Mouse (Mus musculus): ENCODE data around the gene Hoxd8. TPM values are rescaled to one million over a fixed set of nuclear protein-coding genes. Genes with fewer than 3 reads are reported as not detected.

Hoxd8 gene
- total and polyA plus RNA-seq, 3 experiments: 19.7 to 34.7 (median 27.9) TPM

DNA sequence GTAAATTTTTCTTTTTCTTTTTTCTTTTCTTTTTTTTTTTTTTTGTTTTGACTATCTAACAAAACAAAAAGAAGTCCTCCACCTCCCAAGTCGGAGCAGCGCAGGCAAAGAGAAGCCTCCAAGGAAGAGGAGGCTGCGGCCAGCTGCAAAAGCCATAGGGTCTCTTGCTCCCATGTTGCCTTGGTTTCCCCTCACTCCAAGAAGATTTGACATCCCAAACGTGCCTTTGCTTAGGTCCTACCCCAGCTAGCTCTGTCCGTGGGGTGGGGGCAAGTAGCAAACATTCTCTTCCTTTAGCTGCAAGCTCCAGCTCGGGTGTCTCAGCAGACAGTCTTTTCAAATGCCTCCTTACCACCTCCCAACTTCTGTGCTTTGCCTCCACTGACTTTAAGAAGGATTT, 29.4 kb downstream of the Hoxd8 start:
- DNase-seq: no peak

GRCm38 (mm10) chr2:74734451-74734850, 30.0 kb downstream of the Hoxd8 start:
- DNase-seq: no peak

DNA sequence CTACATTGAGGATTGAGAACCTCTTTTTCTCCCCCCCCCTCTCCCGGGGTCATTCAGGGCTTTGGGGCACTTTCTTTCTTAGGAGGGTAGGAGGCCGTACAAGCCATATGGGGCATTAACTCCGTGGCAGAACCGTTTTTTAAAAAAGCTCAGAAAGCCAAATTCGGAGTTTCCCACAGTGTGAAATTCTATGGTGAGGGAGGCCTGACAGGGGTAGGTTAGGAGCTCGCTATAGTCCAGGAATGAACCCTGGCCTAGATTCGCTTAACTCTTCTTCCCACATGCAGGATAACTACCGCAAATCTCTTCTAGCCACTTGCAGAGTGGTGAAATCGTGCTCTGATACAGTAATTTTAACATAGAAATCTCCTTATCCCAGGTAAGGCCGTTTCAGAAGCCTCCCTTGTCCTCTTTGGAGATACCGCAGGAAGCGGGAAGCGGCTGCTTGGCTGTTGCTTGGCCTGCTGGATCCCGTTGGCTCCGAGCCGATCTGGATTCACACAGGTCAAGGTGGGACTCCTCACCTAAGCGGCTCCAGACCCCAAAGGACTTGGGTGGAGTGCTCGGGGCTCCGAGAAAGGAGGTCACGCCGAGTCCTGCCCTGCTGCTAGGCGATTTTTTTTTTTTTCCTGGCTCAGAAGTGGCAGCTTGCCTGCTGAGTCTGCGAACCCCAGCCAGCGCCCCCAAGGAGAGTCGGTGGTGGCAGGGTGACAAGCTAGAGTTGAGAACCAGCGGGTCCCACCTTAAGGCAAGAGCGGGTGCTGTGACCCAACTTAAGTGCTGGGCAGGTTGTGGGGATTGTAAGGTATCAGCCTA, 30.8 kb downstream of the Hoxd8 start:
- no peak for DNase-seq

DNA sequence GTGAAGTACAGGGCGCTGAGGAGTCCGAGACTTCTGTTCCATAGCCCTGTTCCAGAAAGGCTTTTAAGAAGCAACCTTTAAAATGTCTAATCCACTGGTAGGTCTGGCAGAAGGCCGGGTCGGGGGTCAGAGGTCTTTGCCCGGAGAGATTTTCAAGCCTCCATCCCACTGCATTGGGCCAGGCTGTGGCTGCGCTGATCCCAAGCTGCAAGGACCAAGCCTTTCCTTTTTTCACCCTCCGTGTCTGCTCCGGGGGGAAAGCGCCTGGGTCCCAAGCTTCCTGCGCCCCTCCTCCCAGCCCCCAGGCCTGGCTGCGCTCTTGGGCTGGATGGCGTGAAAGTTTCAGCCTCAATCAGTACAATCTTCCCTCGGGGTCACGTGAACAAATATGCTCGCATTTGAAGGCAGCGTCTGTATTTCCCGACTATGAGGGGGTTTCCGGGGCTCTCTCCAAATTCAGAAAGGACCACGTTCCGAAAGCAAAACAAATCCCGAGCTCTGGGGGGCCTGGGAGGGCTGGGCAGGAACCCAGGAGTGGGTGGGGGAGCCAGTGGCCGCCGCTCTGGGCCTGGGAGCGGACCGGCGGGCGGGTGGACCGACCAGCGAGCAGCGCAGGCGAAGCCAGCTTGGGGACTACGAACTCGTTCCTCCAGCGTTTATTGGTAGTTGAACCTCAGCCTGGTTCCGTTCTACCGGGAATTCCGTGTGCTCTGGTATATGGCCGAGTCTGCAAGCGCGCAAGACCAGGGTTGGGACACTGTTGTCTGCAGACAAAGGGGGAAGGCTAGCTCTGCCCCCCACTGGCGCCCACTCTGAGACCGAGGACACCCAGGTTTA, 31.7 kb downstream of the Hoxd8 start:
- DNase-seq: no peak

DNA sequence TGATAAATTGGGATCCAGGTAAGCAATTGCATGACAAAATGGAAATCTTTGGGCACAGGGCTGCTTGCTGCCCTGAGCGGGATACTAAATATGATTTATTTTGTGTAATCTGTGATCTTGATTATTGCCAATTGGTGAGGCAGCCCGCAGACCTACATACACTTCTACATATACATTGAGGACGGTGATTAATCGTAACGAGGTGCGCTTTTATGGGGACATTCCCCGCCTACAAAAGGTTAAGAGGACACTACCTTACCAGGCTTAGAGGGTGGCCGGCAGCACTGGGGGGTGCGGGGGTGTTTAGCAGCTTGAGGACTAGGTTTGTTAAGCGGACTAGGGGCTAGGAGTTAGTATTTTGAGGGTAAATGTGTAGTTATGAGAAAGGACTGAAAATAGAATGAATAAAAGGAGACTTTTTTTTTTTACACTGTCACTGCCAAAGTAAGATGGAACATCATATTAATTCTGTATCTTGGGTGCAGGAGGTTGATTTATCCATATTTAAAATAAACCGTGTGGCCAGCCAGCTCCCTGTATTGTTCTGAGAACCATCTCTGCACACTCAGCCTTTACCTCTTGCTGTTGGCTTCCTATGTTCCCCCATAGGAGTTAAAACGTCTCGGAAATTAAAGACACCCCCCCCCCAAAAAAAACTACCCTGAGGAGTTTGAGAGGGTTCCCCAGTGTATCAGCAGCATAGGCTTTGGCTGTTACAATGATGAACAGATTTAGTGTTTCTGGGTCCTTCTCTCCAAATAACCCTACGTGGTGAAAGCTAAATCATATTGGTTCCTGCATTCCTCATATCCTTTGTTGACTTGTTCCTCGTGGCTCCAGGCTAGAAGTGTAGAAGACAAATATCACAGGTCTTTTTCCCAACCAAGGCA, 32.5 kb downstream of the Hoxd8 start:
- no peak for DNase-seq

DNA sequence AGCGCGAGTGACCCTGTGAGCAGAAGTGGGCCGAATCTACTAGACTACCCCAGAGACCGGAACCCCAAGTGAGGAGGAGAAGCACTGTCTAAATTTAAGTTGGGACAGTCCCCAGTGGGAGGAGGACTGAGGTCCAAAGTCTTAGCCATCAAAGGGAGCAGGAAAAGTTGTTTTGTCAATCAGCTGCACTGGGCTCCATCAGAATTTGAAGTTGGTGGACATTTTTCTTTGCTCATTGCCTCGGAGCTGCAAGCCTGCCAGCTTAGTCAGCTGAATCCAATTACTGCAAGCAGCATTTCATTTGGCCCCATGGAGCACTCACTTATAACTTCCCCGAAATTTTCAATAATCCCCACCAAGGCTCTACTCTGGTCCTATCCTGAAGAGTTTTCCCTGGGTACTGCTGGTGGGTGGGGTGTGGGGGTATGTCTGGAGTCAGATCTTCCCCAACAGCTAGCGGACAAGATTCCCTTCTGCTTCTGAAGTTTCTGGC, 33.2 kb downstream of the Hoxd8 start:
- DNase-seq: no peak

DNA sequence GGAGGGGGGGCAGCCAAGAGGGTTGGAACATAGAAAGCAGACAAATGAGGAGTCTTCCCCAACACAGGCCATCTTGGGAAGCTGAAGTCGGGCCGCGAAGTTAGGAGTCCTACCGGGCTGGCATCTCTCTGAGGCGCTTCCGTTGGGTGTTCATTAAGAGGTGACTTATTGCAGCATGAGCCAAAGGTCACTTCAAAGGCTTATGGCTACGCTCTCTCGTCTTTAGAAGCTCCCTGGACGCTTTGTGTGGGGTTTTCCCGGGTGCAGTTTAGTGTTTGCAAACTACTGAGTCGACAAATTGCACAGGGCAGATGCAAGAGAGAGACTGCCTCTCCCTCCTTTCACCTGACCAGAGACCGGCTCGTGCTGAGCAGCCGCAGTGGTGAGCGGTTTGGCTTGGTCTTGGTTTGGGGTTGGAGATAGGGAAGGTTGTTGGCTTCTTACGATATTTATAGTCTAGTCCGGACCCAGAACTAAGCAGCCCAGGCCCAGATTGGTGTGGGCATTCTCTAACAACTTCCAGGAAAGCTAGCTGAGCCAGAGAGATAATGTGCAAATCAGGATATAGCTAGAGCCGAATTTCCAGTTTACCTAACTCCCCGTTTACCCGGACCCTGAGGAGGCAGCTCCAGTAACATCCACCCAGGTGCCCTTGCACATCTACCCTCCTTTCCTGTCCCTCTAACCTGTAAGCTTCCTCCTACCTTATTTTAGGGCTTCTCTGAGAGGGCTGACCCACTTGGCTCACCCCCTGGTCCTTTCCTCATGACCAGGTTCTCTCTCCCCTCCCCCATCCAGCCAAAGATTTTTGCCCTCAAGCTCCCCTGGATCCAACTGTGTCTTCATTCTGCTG, 34.4 kb downstream of the Hoxd8 start:
- no peak for DNase-seq

DNA sequence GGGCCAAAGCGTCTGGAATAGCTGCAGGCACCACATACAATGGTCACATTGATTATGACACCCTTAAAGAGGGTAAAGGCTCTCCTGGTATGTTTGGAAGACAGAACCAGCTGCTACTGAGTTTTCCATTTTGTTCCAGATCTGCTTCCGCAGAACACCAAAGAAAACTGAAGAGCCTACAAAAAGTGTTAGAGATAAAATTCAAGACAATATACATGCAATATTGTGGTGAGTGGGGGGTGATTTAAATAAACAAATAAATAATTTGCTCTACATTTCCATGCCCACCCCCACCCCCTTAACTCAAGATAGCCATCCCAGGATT, 35.0 kb downstream of the Hoxd8 start:
- no peak for DNase-seq

GRCm38 (mm10) chr2:74739869-74740268, 35.5 kb downstream of the Hoxd8 start:
- no peak for DNase-seq

DNA sequence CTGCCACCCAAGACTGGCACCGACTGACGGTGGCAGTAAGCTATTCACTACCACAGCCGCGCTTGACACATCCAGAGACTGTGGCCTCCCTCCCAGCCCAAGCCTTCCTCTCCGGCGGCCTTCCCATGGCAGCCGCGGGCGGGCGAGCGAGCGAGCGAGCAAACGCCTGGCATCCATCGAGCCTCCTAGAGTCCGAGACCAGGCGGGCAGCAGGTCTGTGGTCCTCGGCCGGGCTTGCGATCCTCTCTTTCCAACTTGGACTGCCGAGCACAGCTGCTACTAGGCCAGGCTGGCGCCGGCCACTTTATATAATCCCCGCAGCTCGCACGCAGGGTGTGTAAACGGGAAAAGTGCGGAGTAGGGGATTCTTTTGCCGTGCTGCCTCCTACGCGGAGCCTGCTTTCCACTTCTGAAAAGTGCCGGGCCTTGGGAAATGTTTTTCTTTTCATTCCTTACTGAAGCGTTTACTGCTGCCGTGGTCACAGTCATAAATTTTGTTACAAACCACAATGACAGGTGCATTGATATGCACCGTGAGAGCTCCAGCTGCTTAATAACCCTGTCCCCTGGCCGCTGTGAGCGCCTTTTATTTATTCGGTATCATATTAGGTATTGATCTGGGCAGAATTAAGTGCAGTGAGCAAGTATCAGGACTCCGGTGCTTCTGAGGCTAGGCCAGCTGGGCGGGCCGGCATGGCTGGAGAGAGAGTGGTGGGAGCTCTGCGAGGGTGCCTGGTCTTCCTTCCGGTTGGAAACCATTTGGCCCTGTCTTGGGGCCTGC, 36.1 kb downstream of the Hoxd8 start:
- DNase-seq: peak; percentile 53

DNA sequence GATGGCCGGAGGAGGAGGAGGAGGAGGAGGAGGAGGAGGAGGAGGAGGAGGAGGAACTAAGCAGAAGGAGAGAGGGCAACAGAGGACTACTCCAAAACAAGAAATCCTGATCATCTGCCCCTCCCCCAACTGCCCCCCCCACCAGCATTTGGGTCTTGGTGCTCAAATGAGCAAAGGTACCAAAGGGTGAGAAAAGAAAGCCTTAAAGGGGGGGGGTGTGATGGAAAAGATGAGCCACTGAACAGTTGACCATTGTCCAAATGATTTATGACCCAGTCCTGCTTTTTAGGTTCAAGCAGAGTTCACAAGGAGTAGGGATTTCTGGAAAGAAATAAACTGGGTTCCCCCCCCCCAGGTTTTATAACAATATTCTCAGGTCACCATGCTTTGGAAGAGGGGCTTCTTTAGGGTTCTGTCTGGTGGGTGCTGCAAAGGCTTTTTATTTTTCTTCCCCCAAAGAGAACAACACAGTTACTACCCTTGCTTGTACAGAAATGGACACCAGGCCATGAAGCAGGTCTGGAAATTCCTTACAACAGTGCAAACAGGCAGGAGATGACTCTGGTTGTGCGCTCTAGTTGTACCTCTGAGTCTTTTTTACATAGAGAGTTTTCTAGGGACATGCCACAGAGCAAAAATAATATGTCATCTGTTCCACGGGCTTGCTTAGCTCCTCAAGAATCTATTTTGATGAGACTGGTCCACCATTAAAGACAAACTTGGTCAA, 37.0 kb downstream of the Hoxd8 start:
- DNase-seq: no peak

GRCm38 (mm10) chr2:74741979-74742277, 37.5 kb downstream of the Hoxd8 start:
- no peak for DNase-seq

DNA sequence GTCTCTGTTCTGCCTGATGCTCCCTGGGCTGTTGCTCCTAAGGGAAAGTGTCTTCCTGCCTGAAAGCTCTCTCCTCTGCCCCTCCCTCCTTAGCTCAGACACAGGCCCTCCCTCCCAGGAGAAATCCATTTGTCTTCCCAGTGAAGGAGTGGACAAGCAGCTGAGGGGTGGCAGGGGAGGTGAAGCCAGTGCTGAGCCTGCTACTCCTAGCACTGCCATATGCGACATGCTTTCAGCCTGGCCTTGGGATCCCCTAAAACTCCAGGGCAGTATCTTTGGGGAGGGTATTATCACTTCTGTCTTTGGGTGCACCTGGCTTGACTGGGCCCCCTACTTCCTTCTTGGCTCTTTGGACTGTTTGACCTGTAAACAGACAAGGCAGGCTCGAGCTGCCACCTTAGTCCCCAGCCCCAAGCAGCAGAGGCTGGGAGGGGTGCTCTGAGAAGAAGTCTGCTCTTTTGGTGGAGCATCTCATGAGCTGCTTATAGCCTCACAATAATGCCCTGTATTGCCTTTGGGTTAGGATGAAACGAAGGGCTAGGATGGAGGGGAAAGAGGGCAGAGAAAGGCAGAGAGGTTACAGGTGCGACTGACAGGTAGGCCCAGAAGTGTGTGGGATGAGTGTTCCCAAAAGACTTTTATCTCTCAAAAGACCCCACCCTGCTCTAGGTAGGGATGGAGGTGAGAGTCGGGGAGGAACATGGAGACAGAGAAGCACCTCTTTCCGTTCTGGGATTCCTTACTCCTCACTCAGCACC, 41.3 kb downstream of the Hoxd8 start:
- DNase-seq: no peak

- DNase-seq: no peak
Measured at GRCm38 (mm10) chr2:74746298-74746921, 42.0 kb downstream of the Hoxd8 start.

GRCm38 (mm10) chr2:74747006-74747405, 42.6 kb downstream of the Hoxd8 start:
- DNase-seq: peak; percentile 55

GRCm38 (mm10) chr2:74747661-74748141, 43.3 kb downstream of the Hoxd8 start:
- DNase-seq: no peak

GRCm38 (mm10) chr2:74748436-74748995, 44.1 kb downstream of the Hoxd8 start:
- DNase-seq: no peak

Data from adrenal gland, adult 2 months (tissue).